Mouse (Mus musculus) neural tube, embryonic 11.5 days (tissue): ENCODE results near the gene Tnfrsf8. TPM values are rescaled to one million over a fixed set of nuclear protein-coding genes. Genes with fewer than 3 reads are reported as not detected.

ENCODE experiments used
- ATAC-seq: fragments of 200-750 bp; cut with Nextera tagmentation; 2 replicates; pipeline ENCODE4 v1.8.0; 2017; ENCODE audit warnings: moderate number of reproducible peaks, mild to moderate bottlenecking, moderate TSS enrichment, moderate library complexity; ENCODE audit not compliant: insufficient read depth, low FRiP score, low TSS enrichment
- DNase-seq: peaks from one replicate; pipeline ENCODE4 v3.0.0-alpha.2; 2015; ENCODE audit warnings: low spot score
- H3K27ac ChIP-seq: fragments of 300-500 bp; sonication (generic); 2 replicates; pipeline ENCODE4 v1.5.1; 2014; ENCODE audit warnings: low read depth, mild to moderate bottlenecking, low read length
- H3K27me3 ChIP-seq: fragments of 300-500 bp; sonication (generic); 2 replicates; pipeline ENCODE4 v1.6.1; 2014; ENCODE audit warnings: mild to moderate bottlenecking, low read length, mixed read lengths; ENCODE audit not compliant: control insufficient read depth, insufficient read depth
- H3K36me3 ChIP-seq: fragments of 300-500 bp; sonication (generic); 2 replicates; pipeline ENCODE4 v1.6.1; 2014; ENCODE audit warnings: mild to moderate bottlenecking, low read length, moderate library complexity, mixed read lengths; ENCODE audit not compliant: control insufficient read depth, insufficient read depth
- H3K4me1 ChIP-seq: fragments of 300-500 bp; sonication (generic); 2 replicates; pipeline ENCODE4 v1.6.1; 2014; ENCODE audit warnings: low read length, mixed read lengths; ENCODE audit not compliant: control insufficient read depth, insufficient read depth
- H3K4me2 ChIP-seq: fragments of 300-500 bp; sonication (generic); 2 replicates; pipeline ENCODE4 v1.6.1; 2014; ENCODE audit warnings: low read depth, mild to moderate bottlenecking, moderate library complexity
- H3K4me3 ChIP-seq: fragments of 300-500 bp; sonication (generic); 2 replicates; pipeline ENCODE4 v1.5.1; 2014; ENCODE audit warnings: low read depth, low read length
- H3K9ac ChIP-seq: fragments of 300-500 bp; sonication (generic); 2 replicates; pipeline ENCODE4 v1.6.1; 2014; ENCODE audit warnings: mild to moderate bottlenecking, low read length
- H3K9me3 ChIP-seq: fragments of 300-500 bp; sonication (generic); 2 replicates; pipeline ENCODE4 v1.6.1; 2016; ENCODE audit warnings: low read length; ENCODE audit not compliant: control insufficient read depth
- WGBS: fragments of 180-500 bp; shearing (Covaris S2); extraction: QIAGEN DNeasy Blood & Tissue Kit; methylation state at CpG from one replicate; pipeline ENCODE4 v1.1.7; 2014; 5-methylcytosine and 5-hydroxymethylcytosine counted together
- polyA plus RNA-seq: library from polyadenylated mRNA; unstranded; fragments of >200 nt; fragmentation: Nextera tagmentation; extraction: Ambion mirVana; gene quantifications from 2 replicates; pipeline ENCODE4 v1.2.1, GENCODE M21; 2014

Gene Tnfrsf8
- polyA plus RNA-seq, 1 experiment from 2014 or later, result 0.21 TPM

DNA sequence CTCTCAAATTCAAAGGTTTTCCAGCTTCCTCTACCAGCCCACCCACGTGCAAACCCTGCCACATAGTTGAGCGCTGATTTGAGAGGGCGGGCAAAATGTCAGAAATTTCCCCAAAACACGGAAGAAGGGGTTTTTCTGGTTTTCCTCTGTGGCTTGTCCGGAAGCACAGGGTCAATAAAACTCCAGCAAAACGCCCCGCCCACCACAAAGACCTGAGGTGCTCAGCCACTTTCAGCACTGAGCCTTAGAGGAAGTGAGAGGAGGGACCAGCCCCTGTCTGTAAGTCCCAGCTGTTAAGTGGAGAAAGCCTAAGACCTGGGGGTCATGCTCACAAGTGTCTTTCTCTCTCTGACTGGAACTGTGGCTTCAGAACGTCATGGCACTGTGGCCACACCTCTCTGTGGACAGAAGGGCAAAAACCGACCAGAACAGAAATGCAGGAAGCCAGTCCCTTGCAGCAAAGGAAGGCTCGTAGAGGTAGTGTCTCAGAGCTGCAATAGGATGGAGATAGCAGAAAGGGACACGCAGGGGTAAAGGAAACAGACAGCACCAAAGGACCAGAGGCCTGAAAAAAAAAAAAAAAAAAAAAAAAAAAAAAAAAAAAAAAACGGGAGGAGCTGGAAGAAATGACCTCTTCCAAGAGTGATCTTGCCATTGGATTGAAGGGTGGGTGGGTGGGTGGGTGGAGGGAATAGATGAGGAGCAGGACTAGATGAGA is 14.6 kb downstream of the Tnfrsf8 start:
- Histone ChIP-seq H3K9ac (no peak overlapping the region), H3K4me2 (no peak overlapping the region), H3K27ac (no peak overlapping the region), H3K36me3 (no peaks in the 10 kb centered on the region), H3K9me3 (no peaks in the 10 kb centered on the region), H3K4me3 (no peak overlapping the region), H3K4me1 (no peaks in the 10 kb centered on the region), H3K27me3 (no peaks in the 10 kb centered on the region)
- DNase-seq, result no peak
- ATAC-seq, result no peak
- WGBS, result 55% methylated on average over 11 of the region's 12 CpGs

DNA sequence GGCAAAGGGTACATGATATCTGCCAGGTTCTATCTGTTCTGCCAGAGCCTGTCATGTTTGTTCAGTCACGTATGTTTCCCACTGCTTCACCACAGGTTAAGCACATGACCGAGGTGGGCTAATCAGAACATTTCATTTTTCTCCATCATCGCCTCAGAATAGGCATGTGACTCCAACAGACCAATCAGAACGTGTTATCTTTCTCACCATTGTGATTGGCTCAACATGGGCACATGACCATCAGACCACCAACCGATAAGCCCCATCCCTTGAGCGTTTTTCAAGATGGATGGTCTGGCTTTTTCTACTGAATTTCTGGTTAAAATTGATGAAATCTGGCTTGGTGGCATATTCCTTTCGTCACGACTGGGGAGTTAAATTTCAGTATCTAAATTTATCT is 15.6 kb downstream of the Tnfrsf8 start:
- ATAC-seq, result no peak
- Histone ChIP-seq H3K9ac (no peak overlapping the region), H3K4me2 (no peak overlapping the region), H3K27ac (no peak overlapping the region), H3K4me1 (no peaks in the 10 kb centered on the region), H3K36me3 (no peaks in the 10 kb centered on the region), H3K27me3 (no peaks in the 10 kb centered on the region), H3K9me3 (no peaks in the 10 kb centered on the region), H3K4me3 (no peak overlapping the region)
- 91% methylated on average over 8 of the region's 8 CpGs for WGBS
- DNase-seq, result no peak

DNA sequence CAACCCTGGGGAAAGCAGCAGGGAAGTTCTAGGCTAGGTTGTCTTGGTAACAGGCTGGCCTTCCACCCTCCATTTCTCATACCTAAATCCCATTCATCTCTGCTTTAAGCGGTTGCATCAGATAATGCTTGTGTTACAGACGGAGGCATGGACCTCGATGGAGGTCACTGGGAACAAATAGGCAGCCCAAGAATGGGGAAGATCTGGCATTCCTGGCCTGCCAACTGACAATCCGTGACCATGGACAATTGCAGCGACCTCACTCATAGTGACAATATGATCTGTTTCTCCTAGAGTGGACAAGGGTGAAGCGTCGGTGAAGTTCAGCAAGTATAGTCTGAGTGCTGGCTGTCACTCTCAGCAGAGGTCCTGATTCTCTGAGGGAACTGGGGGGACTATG is 16.1 kb downstream of the Tnfrsf8 start:
- no peak overlapping the region for H3K27ac ChIP-seq

DNA sequence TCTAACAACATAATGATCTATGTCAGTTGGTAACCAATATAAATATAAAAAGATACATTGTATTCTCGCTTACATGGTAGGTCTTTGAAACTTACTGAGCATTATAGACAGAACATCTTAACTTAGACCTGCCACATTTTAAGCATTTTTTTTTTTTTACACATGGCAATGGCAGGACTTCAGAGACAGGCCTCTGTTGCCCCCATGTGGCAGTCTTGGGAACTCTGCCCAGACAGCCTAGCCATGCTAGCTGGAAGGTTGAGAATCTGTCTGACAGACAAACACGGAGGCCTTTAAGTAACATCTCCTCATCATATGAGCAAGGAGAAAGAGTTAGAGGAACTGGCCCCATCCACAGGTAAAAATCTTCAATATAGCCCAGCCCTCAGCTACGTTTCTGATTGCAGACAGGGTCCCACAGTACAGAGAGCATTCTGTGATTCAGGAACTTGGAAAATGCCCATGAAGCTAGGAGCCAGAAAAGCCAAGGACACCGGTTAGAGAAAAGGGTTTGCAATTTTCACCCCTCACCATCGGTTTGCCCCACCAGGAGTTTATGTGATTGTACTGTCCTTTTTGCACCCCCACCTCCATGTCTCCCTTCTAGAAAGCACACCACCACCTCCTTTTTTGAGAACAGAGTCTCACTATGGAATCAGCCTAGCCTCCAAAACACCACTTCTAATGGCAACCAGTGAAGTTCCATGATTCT is 19.2 kb downstream of the Tnfrsf8 start:
- no peaks in the 10 kb centered on the region for H3K27me3 ChIP-seq
- H3K4me3 ChIP-seq, result no peak overlapping the region
- H3K9me3 ChIP-seq, result no peaks in the 10 kb centered on the region
- DNase-seq, result peak; percentile 57
- H3K27ac ChIP-seq, result no peak overlapping the region
- WGBS, result 55% methylated on average over 5 of the region's 5 CpGs
- no peaks in the 10 kb centered on the region for H3K4me1 ChIP-seq
- no peak overlapping the region for H3K9ac ChIP-seq
- no peak overlapping the region for H3K4me2 ChIP-seq
- ATAC-seq, result no peak
- no peaks in the 10 kb centered on the region for H3K36me3 ChIP-seq

More for the DNA sequence above, 16.1 kb downstream of the Tnfrsf8 start:
- Histone ChIP-seq H3K4me3 (no peak overlapping the region), H3K27me3 (no peaks in the 10 kb centered on the region), H3K9me3 (no peaks in the 10 kb centered on the region), H3K4me1 (no peaks in the 10 kb centered on the region), H3K9ac (no peak overlapping the region), H3K4me2 (no peak overlapping the region), H3K36me3 (no peaks in the 10 kb centered on the region)
- 88% methylated on average over 7 of the region's 7 CpGs for WGBS
- DNase-seq, result no peak
- ATAC-seq, result no peak

DNA sequence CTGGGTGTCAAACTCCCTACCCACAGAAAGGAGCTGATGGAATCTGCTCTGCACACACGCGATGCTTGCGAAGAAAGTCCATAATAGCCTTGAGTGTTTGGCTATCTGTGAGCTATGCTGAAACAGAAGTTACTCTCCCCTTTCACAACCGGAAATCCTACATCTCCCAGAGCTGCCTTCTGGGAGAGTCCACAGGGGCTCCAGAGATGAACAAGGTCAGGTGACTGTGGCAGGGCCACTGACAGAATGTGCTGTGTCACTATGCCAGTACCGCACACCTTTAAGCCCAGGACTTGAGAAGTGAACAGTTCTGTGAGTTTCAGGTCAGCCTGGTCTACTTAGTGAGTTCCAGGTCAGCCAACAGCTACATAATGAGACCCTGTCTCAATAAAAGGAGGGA is 20.4 kb downstream of the Tnfrsf8 start:
- no peak overlapping the region for H3K9ac ChIP-seq
- ATAC-seq, result no peak
- no peaks in the 10 kb centered on the region for H3K36me3 ChIP-seq
- H3K4me2 ChIP-seq, result no peak overlapping the region
- DNase-seq, result no peak
- no peaks in the 10 kb centered on the region for H3K9me3 ChIP-seq
- no peak overlapping the region for H3K27ac ChIP-seq
- no peak overlapping the region for H3K4me3 ChIP-seq
- WGBS, result 89% methylated on average over 5 of the region's 5 CpGs
- H3K4me1 ChIP-seq, result no peaks in the 10 kb centered on the region
- H3K27me3 ChIP-seq, result no peaks in the 10 kb centered on the region

DNA sequence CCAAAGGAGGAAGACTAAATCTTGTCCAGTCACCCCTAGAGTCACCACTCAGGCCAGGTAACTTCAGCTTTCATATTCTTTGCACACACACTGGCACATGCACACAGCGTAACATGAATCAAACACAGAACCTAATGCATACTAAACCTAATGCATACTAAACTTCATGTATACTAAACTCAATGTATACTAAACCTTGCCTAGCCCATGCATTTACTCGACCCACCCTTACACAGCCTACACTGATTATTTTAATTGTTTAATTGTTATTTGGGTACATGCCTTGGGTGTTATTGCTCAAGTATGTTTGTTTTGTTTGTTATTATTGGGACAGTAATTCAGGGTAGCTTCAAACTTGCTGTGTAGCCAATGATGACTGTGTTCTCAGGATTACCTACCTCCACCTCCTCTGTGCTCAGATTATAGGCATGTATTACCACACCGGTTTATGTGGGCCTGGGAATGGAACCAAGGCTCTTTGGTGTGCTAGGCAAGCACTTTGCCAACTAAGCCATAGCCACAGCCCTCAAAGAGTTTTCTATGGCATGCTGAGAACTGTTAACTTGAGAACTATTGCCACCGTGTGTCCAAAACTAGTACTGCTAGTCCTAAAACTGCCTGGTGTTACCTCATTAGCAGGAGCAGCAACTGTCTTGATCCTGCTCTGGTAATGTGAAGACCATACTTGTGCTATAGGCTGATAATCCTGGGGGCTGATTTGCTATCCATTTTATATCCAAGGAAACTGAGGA is 28.4 kb downstream of the Tnfrsf8 start:
- Histone ChIP-seq H3K9ac (no peak overlapping the region), H3K4me3 (no peak overlapping the region), H3K27me3 (no peaks in the 10 kb centered on the region), H3K9me3 (no peaks in the 10 kb centered on the region), H3K4me2 (no peak overlapping the region), H3K27ac (no peak overlapping the region), H3K36me3 (no peaks in the 10 kb centered on the region), H3K4me1 (no peaks in the 10 kb centered on the region)
- ATAC-seq, result peak; percentile 76
- DNase-seq, result peak; percentile 61
- 53% methylated on average over 4 of the region's 4 CpGs for WGBS

DNA sequence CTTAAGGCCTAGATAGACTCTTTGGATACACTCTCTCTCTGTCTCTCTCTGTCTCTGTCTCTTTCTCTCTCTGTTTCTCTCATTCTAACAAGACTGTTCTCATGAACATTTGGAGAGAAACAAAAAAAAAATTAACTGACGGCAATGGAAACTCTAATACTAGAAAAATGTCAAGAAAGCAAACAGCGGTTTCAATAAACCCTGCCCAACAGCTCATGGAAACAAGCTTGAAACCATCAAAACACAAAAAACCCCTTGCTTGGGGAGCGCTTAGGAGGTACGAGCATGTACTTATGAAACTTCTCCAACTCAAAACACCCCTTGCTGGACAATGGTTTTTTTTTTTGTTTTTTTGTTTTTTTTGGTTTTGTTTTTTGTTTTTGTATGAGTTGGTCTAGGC is 30.3 kb downstream of the Tnfrsf8 start:
- H3K27ac ChIP-seq, result no peak overlapping the region
- no peak overlapping the region for H3K9ac ChIP-seq
- H3K9me3 ChIP-seq, result no peaks in the 10 kb centered on the region
- H3K27me3 ChIP-seq, result no peaks in the 10 kb centered on the region
- H3K36me3 ChIP-seq, result no peaks in the 10 kb centered on the region
- 97% methylated on average over 4 of the region's 4 CpGs for WGBS
- DNase-seq (no peak), ATAC-seq (no peak)
- no peak overlapping the region for H3K4me2 ChIP-seq
- H3K4me3 ChIP-seq, result no peak overlapping the region
- H3K4me1 ChIP-seq, result no peaks in the 10 kb centered on the region

DNA sequence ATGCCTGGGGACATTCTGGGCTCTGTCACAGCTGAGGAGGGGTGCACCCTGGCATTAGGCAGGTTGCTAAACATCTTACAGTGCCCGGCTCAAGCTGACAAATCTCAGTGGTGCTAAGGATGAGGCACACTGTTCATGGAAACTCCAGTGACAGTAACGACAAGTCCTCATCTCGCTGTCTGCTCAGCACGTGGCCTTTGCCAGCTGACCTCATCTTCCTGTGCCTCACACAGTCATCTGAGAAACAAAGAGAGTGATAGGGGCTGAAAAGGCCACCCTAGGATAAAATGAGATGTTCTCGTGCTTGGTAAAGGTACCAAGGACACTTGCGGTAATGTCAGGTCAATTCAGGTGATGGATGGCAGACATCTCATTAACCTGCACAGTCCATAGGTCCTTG is 31.5 kb downstream of the Tnfrsf8 start:
- H3K4me2 ChIP-seq, result no peak overlapping the region
- H3K36me3 ChIP-seq, result no peaks in the 10 kb centered on the region
- H3K9ac ChIP-seq, result no peak overlapping the region
- no peak overlapping the region for H3K27ac ChIP-seq
- H3K4me1 ChIP-seq, result no peaks in the 10 kb centered on the region
- no peaks in the 10 kb centered on the region for H3K9me3 ChIP-seq
- WGBS, result 75% methylated on average over 6 of the region's 6 CpGs
- no peak for DNase-seq
- H3K4me3 ChIP-seq, result no peak overlapping the region
- no peaks in the 10 kb centered on the region for H3K27me3 ChIP-seq
- ATAC-seq, result no peak
